Mouse (Mus musculus): Measurements from ENCODE around the gene Hk1.

DNA sequence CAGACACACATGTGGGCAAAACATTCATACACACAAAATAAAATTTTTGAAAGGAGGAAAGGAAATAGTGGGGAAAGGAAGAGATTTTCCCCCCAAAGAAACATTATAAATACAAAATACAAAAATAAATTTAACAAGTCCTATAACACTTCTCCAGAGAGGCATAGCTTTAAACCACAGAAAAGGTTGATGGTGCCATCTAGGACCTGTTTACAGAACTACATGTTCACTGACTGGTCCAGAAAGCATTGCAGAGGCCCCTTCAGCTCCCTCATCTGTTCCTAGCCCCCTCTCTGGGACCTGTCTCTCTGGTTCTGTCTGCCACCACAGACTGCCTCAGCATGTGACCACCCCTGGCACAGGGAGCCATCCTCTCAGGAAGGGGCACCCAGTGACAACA, 1.2 kb upstream of the Hk1 start:
- TF ChIP-seq CTCF (IDR thresholded peaks at IDR 0.05; ENCODE audit: control insufficient read depth, insufficient read depth, insufficient read length): no peak
- no peak for TF ChIP-seq MAX (IDR thresholded peaks at IDR 0.05)
- no peak for TF ChIP-seq MYOD1 (IDR thresholded peaks at IDR 0.05; ENCODE audit: control insufficient read depth, insufficient read length, low read depth)
- no peak for TF ChIP-seq CEBPB (IDR thresholded peaks at IDR 0.05; ENCODE audit: low read depth)
- TF ChIP-seq USF1 (IDR thresholded peaks at IDR 0.05; ENCODE audit: low read depth): no peak

Measured in C2C12 (cell line).